Mouse (Mus musculus): ENCODE data around the gene Gucy2d. TPM values are rescaled to one million over a fixed set of nuclear protein-coding genes. Genes with fewer than 3 reads are reported as not detected.

The Gucy2d gene
- polyA plus RNA-seq, 1 experiment from 2014 or later, result not detected

DNA sequence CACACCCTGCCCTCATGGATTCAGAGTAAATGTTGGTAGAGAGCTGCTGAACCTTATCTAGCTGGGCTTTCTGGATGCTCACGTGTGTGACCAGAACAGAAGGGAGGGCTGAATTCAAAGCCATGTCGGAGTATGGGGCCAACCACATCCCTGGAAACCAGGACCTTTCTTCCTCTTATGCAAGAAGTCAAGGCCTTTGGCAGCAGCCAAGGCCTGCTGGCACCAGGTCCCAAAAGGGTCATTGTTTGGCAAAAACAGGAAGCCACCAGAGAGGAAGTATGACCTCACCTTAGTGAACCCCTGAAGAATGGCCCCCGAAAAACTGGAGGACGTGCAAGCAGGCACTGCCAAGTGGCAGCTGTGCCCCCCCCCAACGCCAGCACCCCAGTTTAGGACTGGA, 82.4 kb downstream of the Gucy2d start:
- no peaks in the 10 kb centered on the region for H3K36me3 ChIP-seq
- H3K9me3 ChIP-seq (replicated peaks), result no peaks in the 10 kb centered on the region
- 83% methylated on average over 5 of the region's 5 CpGs for WGBS
- H3K27me3 ChIP-seq (ENCODE audit: low read depth, poor library complexity, severe bottlenecking), result peaks cover 3% of the 10 kb centered on the region; the same call in 1 of the 2 replicates
- H3K4me1 ChIP-seq, result peaks cover 10% of the 10 kb centered on the region
- H3K27ac ChIP-seq (replicated peaks), result no peak overlapping the region; the same call in 1 of the 2 replicates
- no peak overlapping the region for H3K4me3 ChIP-seq
- DNase-seq (ENCODE audit: low spot score), result no peak

DNA sequence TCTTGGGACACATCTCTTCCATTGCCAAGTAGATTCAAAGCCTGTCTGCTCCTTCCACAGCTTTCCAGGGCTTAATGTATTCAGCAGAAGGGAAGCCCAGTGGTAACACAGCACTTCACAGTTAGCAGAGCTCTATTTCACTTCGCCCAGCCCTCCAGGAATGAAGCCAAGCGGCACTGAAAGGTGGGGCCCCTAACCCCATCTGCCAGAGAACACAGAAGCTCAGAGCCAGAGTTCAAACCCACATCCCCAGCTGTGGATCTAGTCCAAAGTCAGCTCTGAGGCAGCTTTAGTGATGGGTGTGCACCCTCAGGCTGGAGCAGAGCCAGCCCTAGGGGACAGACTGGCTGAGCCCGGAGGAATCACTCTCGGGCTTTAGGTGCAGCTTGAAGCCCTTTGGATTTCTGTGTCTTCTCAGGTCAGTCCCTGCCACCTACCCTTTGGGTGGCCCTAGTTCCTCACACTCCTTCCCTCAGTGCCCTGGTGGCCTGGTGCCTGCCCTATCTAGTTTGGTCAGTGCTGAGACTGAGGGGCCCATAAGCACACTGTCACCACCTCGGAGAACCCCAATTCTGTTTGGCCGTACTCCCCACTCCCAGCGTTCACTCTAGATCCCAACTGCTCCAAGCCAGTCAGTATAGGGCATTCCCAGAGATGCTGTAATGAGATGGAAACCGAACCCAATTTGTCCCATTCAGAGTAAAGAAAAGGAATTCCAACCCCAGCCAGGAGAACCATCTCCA, 83.0 kb downstream of the Gucy2d start:
- peaks cover 10% of the 10 kb centered on the region for H3K4me1 ChIP-seq
- H3K9me3 ChIP-seq (replicated peaks), result no peaks in the 10 kb centered on the region
- no peaks in the 10 kb centered on the region for H3K36me3 ChIP-seq
- peaks cover 3% of the 10 kb centered on the region; the same call in 1 of the 2 replicates for H3K27me3 ChIP-seq (ENCODE audit: low read depth, poor library complexity, severe bottlenecking)
- 85% methylated on average over 8 of the region's 8 CpGs for WGBS
- 0 out of 2 replicates have a peak overlapping the region, but pooled peaks have one; percentile 1 for H3K27ac ChIP-seq (replicated peaks)
- no peak for DNase-seq (ENCODE audit: low spot score)
- H3K4me3 ChIP-seq, result no peak overlapping the region

DNA sequence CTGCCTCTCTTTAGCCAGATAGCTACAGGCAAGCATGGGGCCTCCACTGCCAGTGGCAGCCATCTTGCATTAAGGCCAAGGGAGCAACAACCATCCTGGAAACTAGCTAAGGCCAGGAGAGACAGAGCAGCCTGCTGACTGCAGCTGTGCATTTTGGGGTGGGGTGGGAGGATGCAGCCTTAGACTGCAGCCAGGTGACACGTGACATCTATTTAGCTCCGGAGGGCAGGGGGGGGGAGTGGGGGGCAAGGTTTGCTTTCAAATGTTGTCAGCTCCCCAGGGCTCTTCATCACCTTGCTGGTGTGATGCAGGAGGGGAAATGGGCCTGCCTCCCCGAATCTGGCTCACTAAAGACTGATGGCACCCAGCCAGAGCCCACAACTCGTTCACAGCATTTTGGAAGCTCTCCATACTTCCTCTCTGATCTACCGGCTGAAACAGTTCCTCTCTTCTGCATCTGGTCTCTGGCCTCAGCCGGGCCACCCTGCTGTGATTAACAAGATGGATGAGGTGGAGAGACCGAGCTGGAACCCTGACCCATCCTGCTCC, 83.7 kb downstream of the Gucy2d start:
- H3K9me3 ChIP-seq (replicated peaks), result no peaks in the 10 kb centered on the region
- no peaks in the 10 kb centered on the region for H3K36me3 ChIP-seq
- H3K4me3 ChIP-seq, result no peak overlapping the region
- H3K4me1 ChIP-seq, result peaks cover 10% of the 10 kb centered on the region
- no peak for DNase-seq (ENCODE audit: low spot score)
- H3K27ac ChIP-seq (replicated peaks), result peak overlapping the region; percentile 52
- 14% methylated on average over 7 of the region's 7 CpGs for WGBS
- peaks cover 3% of the 10 kb centered on the region; the same call in 1 of the 2 replicates for H3K27me3 ChIP-seq (ENCODE audit: low read depth, poor library complexity, severe bottlenecking)

DNA sequence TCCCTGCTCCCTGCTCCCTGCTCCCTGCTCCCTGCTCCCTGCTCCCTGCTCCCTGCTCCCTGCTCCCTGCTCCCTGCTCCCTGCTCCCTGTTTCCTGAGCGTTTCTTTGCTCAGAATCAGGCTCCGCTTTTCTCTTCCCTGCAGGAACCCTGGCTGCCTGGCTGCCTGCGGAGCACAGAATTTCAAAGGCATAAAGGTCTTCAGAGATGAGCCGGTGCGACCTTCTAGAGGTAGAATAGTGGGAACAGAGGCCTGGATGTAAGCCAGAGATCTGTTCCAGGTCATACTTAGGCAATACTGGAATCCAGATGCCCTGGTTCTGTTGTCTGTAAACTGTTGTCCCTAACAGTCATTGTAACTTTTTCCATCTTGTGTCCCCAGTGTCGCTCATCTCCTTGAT, 84.2 kb downstream of the Gucy2d start:
- WGBS, result 28% methylated on average over 6 of the region's 6 CpGs
- Histone ChIP-seq H3K4me3 (no peak overlapping the region), H3K27ac (replicated peaks) (peak overlapping the region; percentile 52), H3K36me3 (no peaks in the 10 kb centered on the region), H3K9me3 (replicated peaks) (no peaks in the 10 kb centered on the region), H3K4me1 (peaks cover 10% of the 10 kb centered on the region), H3K27me3 (ENCODE audit: low read depth, poor library complexity, severe bottlenecking) (peaks cover 3% of the 10 kb centered on the region; the same call in 1 of the 2 replicates)
- no peak for DNase-seq (ENCODE audit: low spot score)

DNA sequence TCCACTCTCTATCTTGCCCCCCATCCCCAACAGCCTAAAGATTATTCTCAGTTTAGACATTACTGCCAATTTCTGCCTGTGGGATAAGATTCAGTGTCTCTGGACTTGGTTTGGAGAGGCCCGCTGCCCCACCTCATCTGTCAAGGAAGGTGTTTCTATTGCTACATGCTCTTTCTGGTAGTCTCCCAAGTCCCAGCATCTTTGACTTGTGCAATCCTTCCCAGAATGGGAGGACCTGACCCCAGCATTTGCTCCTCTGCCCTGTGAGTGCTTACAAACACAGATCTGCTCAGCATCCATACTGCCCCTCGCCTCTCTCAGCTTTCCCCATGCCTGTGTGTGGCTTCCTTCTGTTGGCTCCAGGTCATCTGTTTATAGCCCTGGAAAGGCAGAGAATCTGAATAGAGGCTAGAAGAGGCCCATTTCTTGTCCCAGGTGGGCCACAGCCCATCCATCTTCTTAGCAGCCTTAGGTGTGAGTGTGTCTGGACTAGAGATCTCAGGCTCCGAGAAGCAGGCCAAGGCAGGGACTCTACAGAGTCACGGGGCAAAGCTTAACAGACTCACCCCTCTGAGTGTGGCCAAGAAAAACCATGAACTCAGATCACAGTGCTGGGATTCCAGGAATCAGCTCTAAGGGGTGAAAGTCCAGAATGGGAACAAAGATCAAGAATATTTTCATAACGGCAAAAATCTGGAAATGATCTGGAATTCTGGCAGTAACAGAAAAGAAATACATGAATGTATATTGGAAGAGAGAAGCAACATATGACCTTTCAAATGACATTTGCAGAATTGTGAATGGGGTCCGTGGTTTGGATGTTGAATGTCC, 84.9 kb downstream of the Gucy2d start:
- Histone ChIP-seq H3K9me3 (replicated peaks) (no peaks in the 10 kb centered on the region), H3K4me3 (no peak overlapping the region), H3K4me1 (peaks cover 10% of the 10 kb centered on the region), H3K36me3 (no peaks in the 10 kb centered on the region), H3K27me3 (ENCODE audit: low read depth, poor library complexity, severe bottlenecking) (peaks cover 3% of the 10 kb centered on the region; the same call in 1 of the 2 replicates), H3K27ac (replicated peaks) (no peak overlapping the region)
- DNase-seq (ENCODE audit: low spot score), result no peak
- 87% methylated on average over 6 of the region's 6 CpGs for WGBS

Other genes starting within 250 kb of the Gucy2d start
- 0.06 TPM in 1 of 2 replicates, not detected in the other for gene B3gnt6, start 240.9 kb upstream of the Gucy2d start, polyA plus RNA-seq (2016; fragmentation: Nextera tagmentation; extraction: Ambion mirVana)
- gene Acer3, start 119.2 kb upstream of the Gucy2d start, polyA plus RNA-seq (2016; fragmentation: Nextera tagmentation; extraction: Ambion mirVana), result 19.4 and 19.5 TPM in 2 replicates
- 7.7 and 10.0 TPM in 2 replicates for gene Tsku, start 79.1 kb upstream of the Gucy2d start, polyA plus RNA-seq (2016; fragmentation: Nextera tagmentation; extraction: Ambion mirVana)
- 5.2 and 5.7 TPM in 2 replicates for gene Lrrc32, start 48.9 kb downstream of the Gucy2d start, polyA plus RNA-seq (2016; fragmentation: Nextera tagmentation; extraction: Ambion mirVana)
- gene Emsy, start 216.4 kb downstream of the Gucy2d start, polyA plus RNA-seq (2016; fragmentation: Nextera tagmentation; extraction: Ambion mirVana), result 38.1 and 42.9 TPM in 2 replicates

Measured in midbrain, embryonic 10.5 days (tissue).